Mouse (Mus musculus) neural tube, embryonic 14.5 days (tissue): ENCODE measurements around the gene Orm1. TPM values are rescaled to one million over a fixed set of nuclear protein-coding genes. Genes with fewer than 3 reads are reported as not detected.

Experiments used
- ATAC-seq: fragments of 200-750 bp; cut with Nextera tagmentation; 2 replicates; pipeline ENCODE4 v1.8.0; 2017; ENCODE audit warnings: low read depth, mild to moderate bottlenecking, moderate TSS enrichment, moderate library complexity
- H3K27ac ChIP-seq: fragments of 300-500 bp; sonication (generic); 2 replicates; pipeline ENCODE4 v1.5.1; 2014; ENCODE audit warnings: low read depth, mild to moderate bottlenecking, control low read depth, low read length, moderate library complexity, mixed read lengths
- H3K27me3 ChIP-seq: fragments of 300-500 bp; sonication (generic); 2 replicates; pipeline ENCODE4 v1.6.1; 2014; ENCODE audit warnings: low read length; ENCODE audit not compliant: control insufficient read depth, insufficient read depth
- H3K36me3 ChIP-seq: fragments of 300-500 bp; sonication (generic); 2 replicates; pipeline ENCODE4 v1.6.1; 2014; ENCODE audit warnings: low read length, mixed read lengths; ENCODE audit not compliant: control insufficient read depth, insufficient read depth
- H3K4me1 ChIP-seq: fragments of 300-500 bp; sonication (generic); 2 replicates; pipeline ENCODE4 v1.6.1; 2014; ENCODE audit warnings: low read length; ENCODE audit not compliant: control insufficient read depth, insufficient read depth
- H3K4me2 ChIP-seq: fragments of 300-500 bp; sonication (generic); 2 replicates; pipeline ENCODE4 v1.6.1; 2014; ENCODE audit warnings: mild to moderate bottlenecking, low read depth, low read length, control low read depth
- H3K4me3 ChIP-seq: fragments of 300-500 bp; sonication (generic); 2 replicates; pipeline ENCODE4 v1.5.1; 2014; ENCODE audit warnings: low read depth, low read length, control low read depth, mixed read lengths
- H3K9ac ChIP-seq: fragments of 300-500 bp; sonication (generic); replicated peaks from 2 replicates; pipeline ENCODE4 v1.6.1; 2014; ENCODE audit warnings: low read depth, mild to moderate bottlenecking, control low read depth, low read length, mixed read lengths
- H3K9me3 ChIP-seq: fragments of 300-500 bp; sonication (generic); 2 replicates; pipeline ENCODE4 v1.6.1; 2016; ENCODE audit warnings: low read length; ENCODE audit not compliant: control insufficient read depth
- WGBS: fragments of 180-500 bp; shearing (Covaris S2); extraction: QIAGEN DNeasy Blood & Tissue Kit; methylation state at CpG from one replicate; pipeline ENCODE4 v1.1.7; 2014; 5-methylcytosine and 5-hydroxymethylcytosine counted together
- polyA plus RNA-seq: library from polyadenylated mRNA; unstranded; fragments of >200 nt; fragmentation: Nextera tagmentation; extraction: Ambion mirVana; gene quantifications from 2 replicates; pipeline ENCODE4 v1.2.1, GENCODE M21; 2014

Gene Orm1
- polyA plus RNA-seq, 1 experiment from 2014 or later, result not detected

DNA sequence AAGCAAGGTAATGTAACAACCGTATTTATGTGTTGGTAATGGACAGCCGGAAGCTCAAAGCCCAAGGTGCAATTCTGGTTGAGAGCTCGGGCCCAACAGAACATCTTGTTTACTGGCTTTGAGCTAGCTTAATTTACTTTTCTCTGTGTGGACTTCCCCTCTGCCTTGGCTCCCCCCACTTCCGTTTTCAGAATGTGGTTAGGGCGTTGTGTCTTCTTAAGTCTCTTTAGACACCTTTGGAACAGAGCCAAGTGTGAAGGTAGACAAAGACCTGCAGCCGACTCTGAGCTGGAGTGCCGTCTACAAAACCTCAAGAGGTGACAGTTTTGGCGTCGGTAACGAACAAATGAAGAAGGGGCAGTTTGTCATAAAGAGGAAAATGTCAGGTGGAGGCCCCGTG is 41.4 kb downstream of the Orm1 start:
- Histone ChIP-seq H3K36me3 (no peaks in the 10 kb centered on the region), H3K4me2 (no peak overlapping the region), H3K9ac (no peak overlapping the region), H3K9me3 (no peaks in the 10 kb centered on the region), H3K27ac (no peak overlapping the region), H3K4me1 (peaks cover 16% of the 10 kb centered on the region), H3K27me3 (no peaks in the 10 kb centered on the region), H3K4me3 (no peak overlapping the region)
- 82% methylated on average over 11 of the region's 11 CpGs for WGBS
- ATAC-seq, result no peak

DNA sequence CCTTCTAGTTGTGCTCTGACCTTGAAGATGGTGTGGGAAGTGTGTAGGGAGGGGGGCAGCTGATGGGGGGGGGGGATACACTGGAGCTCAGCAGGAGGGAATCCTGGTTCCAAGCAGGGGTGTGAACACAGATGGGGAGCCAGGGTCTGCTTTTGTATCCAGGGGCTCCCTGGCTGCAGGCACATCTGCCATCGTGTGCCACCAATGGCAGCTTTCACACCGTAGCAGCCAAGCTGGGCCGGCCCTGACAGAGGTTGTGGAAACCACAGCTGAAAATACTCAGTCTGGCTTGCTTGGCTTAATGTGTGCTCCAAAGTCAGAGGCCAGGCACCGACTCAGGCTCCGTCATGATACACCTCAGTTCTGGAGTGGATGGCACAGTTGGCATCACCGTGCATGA is 43.7 kb downstream of the Orm1 start:
- WGBS, result 62% methylated on average over 6 of the region's 6 CpGs
- no peak overlapping the region for H3K27ac ChIP-seq
- no peak overlapping the region for H3K4me3 ChIP-seq
- H3K4me2 ChIP-seq, result no peak overlapping the region
- ATAC-seq, result no peak
- H3K36me3 ChIP-seq, result no peaks in the 10 kb centered on the region
- H3K9ac ChIP-seq, result no peak overlapping the region
- H3K9me3 ChIP-seq, result no peaks in the 10 kb centered on the region
- peaks cover 16% of the 10 kb centered on the region for H3K4me1 ChIP-seq
- no peaks in the 10 kb centered on the region for H3K27me3 ChIP-seq

DNA sequence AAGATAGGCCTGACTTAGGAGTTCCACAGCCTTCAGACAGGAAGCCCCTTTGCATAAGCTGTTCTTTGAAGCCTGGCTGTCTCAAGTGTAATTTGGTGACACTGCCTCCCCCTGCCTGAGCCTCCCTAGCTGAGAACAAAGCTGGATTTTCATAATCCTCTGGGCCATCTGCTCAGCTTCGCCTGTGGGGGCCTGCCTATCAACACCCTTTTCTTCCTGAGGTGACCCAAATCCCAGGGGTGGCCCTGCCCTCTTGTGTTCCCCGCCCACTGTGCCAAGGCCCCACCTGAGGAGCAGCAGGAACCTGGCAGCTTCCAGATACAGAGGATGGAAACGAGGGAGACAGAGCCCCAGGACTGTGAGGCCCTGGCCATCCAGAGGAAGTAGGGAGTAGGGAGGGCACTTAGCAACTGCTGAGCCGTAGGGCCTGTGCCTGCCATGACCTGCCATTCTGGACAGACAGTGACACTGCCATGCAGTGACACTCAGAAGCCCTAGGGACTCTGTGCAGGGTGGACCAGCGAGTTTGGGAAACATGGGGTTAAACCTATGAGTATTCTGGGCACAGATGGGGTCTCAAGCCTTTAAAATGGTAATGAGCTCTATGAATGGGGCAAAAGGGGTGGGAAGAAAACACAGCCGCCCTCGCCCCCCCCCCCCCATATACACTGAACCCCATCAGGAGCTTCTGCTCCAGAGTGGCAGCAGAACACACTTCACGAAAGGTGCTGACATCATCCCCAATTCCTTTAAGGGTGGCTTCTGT is 44.9 kb downstream of the Orm1 start:
- Histone ChIP-seq H3K4me1 (peaks cover 16% of the 10 kb centered on the region), H3K9me3 (no peaks in the 10 kb centered on the region), H3K9ac (0 out of 2 replicates have a peak overlapping the region, but pooled peaks have one; percentile 2), H3K4me3 (no peak overlapping the region), H3K36me3 (no peaks in the 10 kb centered on the region), H3K27ac (no peak overlapping the region), H3K4me2 (no peak overlapping the region), H3K27me3 (no peaks in the 10 kb centered on the region)
- WGBS, result 18% methylated on average over 8 of the region's 8 CpGs
- peak; percentile 47; the same call in 1 of the 2 replicates for ATAC-seq

DNA sequence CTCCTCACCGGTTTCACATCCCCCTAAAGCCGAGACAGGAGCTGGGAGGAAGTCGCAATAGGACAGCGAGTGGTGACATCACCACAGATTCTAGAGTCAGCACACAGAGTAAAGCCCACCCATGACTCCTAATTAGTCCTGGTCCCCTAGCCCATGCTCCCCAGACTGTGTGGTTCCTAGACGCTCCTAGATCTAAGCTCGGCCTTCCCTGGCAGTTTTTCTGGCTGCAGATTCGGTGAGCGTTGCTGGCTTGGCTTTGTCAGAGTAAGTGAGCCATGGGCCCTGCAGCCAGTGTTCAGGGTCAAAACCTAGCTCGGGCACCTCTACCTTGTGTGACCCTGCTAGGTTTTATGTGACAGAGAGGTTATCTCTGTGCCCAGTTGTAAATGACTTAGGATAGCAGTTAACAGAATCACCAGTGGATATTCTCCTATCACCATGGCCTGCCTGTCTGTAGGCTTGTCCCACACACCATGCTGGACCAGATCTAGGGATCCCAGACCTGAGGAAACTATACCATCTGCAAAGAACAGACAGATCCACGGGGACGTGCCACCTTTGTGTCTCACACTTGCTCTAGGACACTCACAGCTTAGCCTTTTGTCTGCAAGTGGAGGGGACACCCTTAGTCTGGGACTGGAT is 45.6 kb downstream of the Orm1 start:
- H3K36me3 ChIP-seq, result no peaks in the 10 kb centered on the region
- no peaks in the 10 kb centered on the region for H3K27me3 ChIP-seq
- peaks cover 16% of the 10 kb centered on the region for H3K4me1 ChIP-seq
- H3K27ac ChIP-seq, result peak overlapping the region; percentile 28; the same call in 1 of the 2 replicates
- no peak overlapping the region for H3K9ac ChIP-seq
- no peak overlapping the region for H3K4me3 ChIP-seq
- WGBS, result 49% methylated on average over 11 of the region's 11 CpGs
- ATAC-seq, result peak; percentile 62; the same call in 1 of the 2 replicates
- no peaks in the 10 kb centered on the region for H3K9me3 ChIP-seq
- no peak overlapping the region for H3K4me2 ChIP-seq

DNA sequence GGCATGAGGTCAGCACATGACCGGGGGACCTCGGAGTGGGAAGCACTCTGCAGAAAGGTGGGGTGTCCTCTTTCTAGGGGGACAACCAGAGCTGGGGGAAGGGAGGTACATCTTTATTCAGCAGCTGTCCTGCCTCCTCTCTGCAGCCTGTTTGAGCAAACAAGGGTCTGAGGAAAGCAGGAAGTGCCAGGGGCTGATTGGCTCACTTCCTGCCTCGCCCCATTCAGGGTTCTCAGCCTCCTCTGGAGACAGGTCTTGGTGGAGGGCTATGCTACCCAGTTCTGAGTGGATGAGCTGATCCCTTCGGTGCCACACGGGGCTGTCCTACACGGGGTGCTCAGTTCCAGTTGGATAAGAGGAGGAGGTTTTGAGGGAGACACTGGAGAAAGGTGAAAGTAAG is 47.0 kb downstream of the Orm1 start:
- H3K27ac ChIP-seq, result no peak overlapping the region

More for the DNA sequence above, 47.0 kb downstream of the Orm1 start:
- no peaks in the 10 kb centered on the region for H3K9me3 ChIP-seq
- H3K27me3 ChIP-seq, result no peaks in the 10 kb centered on the region
- ATAC-seq, result no peak
- peaks cover 16% of the 10 kb centered on the region for H3K4me1 ChIP-seq
- 80% methylated on average over 6 of the region's 6 CpGs for WGBS
- H3K4me2 ChIP-seq, result no peak overlapping the region
- no peak overlapping the region for H3K9ac ChIP-seq
- H3K36me3 ChIP-seq, result no peaks in the 10 kb centered on the region
- H3K4me3 ChIP-seq, result no peak overlapping the region

Other genes starting within 250 kb of the Orm1 start
- 0.59 and 0.63 TPM in 2 replicates for gene Ambp, start 189.8 kb upstream of the Orm1 start, polyA plus RNA-seq
- 0.13 TPM in 1 of 2 replicates, not detected in the other for gene Kif12, start 172.4 kb upstream of the Orm1 start, polyA plus RNA-seq
- gene Col27a1, start 130.6 kb upstream of the Orm1 start, polyA plus RNA-seq, result 1.2 and 3.1 TPM in 2 replicates
- gene Orm3, start 11.6 kb downstream of the Orm1 start, polyA plus RNA-seq, result not detected in 2 replicates
- not detected in 2 replicates for gene Orm2, start 17.9 kb downstream of the Orm1 start, polyA plus RNA-seq
- 2.5 and 3.8 TPM in 2 replicates for gene Akna, start 58.8 kb downstream of the Orm1 start, polyA plus RNA-seq
- gene Whrn, start 151.4 kb downstream of the Orm1 start, polyA plus RNA-seq, result 4.0 and 6.2 TPM in 2 replicates
- 431 and 462 TPM in 2 replicates for gene Atp6v1g1, start 200.2 kb downstream of the Orm1 start, polyA plus RNA-seq
- gene Tmem268, start 214.2 kb downstream of the Orm1 start, polyA plus RNA-seq, result 3.4 and 4.6 TPM in 2 replicates